Mouse (Mus musculus) limb, embryonic 13.5 days (tissue): ENCODE measurements around the gene Sema3c. TPM values are rescaled to one million over a fixed set of nuclear protein-coding genes. Genes with fewer than 3 reads are reported as not detected.

ENCODE experiments used
- ATAC-seq: fragments of 200-750 bp; cut with Nextera tagmentation; 2 replicates; pipeline ENCODE4 v1.8.0; 2017; ENCODE audit warnings: low read depth, moderate number of reproducible peaks, moderate TSS enrichment; ENCODE audit not compliant: low FRiP score
- H3K27ac ChIP-seq: fragments of 300-500 bp; sonication (generic); 2 replicates; pipeline ENCODE4 v1.5.1; 2015; ENCODE audit warnings: inconsistent platforms, mild to moderate bottlenecking, moderate library complexity
- H3K27me3 ChIP-seq: fragments of 300-500 bp; sonication (generic); 2 replicates; pipeline ENCODE4 v1.6.1; 2015; ENCODE audit warnings: mild to moderate bottlenecking, inconsistent platforms
- H3K36me3 ChIP-seq: fragments of 300-500 bp; sonication (generic); 2 replicates; pipeline ENCODE4 v1.6.1; 2015; ENCODE audit warnings: inconsistent platforms, mild to moderate bottlenecking, moderate library complexity
- H3K4me1 ChIP-seq: fragments of 300-500 bp; sonication (generic); 2 replicates; pipeline ENCODE4 v1.6.1; 2015; ENCODE audit warnings: inconsistent platforms
- H3K4me2 ChIP-seq: fragments of 300-500 bp; sonication (generic); replicated peaks from 2 replicates; pipeline ENCODE4 v1.6.1; 2015; ENCODE audit warnings: inconsistent platforms, mild to moderate bottlenecking, moderate library complexity
- H3K4me3 ChIP-seq: fragments of 300-500 bp; sonication (generic); 2 replicates; pipeline ENCODE4 v1.5.1; 2015; ENCODE audit warnings: moderate library complexity, mild to moderate bottlenecking, inconsistent platforms
- H3K9ac ChIP-seq: fragments of 300-500 bp; sonication (generic); 2 replicates; pipeline ENCODE4 v1.6.1; 2015; ENCODE audit warnings: mild to moderate bottlenecking, inconsistent platforms
- H3K9me3 ChIP-seq: fragments of 300-500 bp; sonication (generic); 2 replicates; pipeline ENCODE4 v1.6.1; 2016; ENCODE audit warnings: inconsistent platforms
- WGBS: fragments of 180-500 bp; shearing (Covaris S2); methylation state at CpG from one replicate; pipeline ENCODE4 v1.1.7; 2015; 5-methylcytosine and 5-hydroxymethylcytosine counted together
- polyA plus RNA-seq: library from polyadenylated mRNA; unstranded; fragments of >200 nt; fragmentation: Nextera tagmentation; extraction: Ambion mirVana; gene quantifications from 2 replicates; pipeline ENCODE4 v1.2.1, GENCODE M21; 2015

The Sema3c gene
- polyA plus RNA-seq, 1 experiment from 2014 or later, result 59.3 TPM

DNA sequence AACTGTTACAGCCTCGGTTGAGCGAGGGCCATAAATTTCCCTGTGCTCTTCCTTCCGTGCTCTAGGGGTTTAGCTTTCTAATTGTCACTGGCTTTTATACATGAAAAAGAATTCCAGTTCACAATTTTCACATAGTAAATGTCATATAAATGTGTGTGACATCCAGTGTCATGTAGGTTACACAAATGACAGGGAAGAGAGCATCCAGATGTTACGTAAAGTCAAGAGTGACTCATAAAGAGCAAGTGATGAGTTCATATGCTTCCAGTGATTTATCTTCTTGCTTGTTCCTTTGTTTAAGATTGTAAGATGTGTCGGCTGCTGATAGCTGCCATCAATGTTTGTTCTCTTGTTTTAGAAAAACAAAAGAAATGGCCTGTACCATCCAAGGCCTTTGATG, 154.0 kb downstream of the Sema3c start:
- Histone ChIP-seq H3K36me3 (peaks cover 26% of the 10 kb centered on the region), H3K9me3 (0 out of 2 replicates have a peak, but pooled peaks cover 3% of the 10 kb centered on the region), H3K27me3 (no peaks in the 10 kb centered on the region), H3K4me2 (no peak overlapping the region), H3K4me3 (no peak overlapping the region), H3K9ac (no peak overlapping the region), H3K4me1 (no peaks in the 10 kb centered on the region), H3K27ac (no peak overlapping the region)
- ATAC-seq, result no peak
- WGBS, result 50% methylated on average over 5 of the region's 5 CpGs

GRCm38 (mm10) chr5:17739805-17740204, 165.7 kb downstream of the Sema3c start:
- 23% methylated on average over 3 of the region's 3 CpGs for WGBS
- peak; percentile 84 for ATAC-seq

DNA sequence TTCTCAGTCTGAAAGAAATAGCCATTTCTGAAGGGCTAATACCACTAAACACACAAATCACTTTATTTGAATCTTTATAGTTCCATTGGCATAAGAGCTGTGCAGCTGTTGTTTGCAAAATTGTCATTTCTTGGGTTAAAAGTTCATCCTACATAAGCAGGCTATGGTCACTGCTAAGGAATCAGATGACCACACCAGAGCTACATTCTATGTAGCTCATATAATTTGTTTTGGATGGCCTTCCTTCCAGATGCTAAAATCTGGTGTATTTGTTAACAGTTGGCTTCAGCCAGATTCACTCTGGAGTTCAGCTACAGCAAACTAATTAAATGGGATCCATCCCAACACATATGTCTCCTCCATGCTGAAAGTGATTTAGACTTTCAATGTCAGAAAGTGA, 172.4 kb downstream of the Sema3c start:
- H3K27ac ChIP-seq, result no peak overlapping the region
- no peaks in the 10 kb centered on the region for H3K36me3 ChIP-seq
- H3K27me3 ChIP-seq, result no peaks in the 10 kb centered on the region
- no peak overlapping the region for H3K4me2 ChIP-seq
- H3K4me3 ChIP-seq, result no peak overlapping the region
- no peaks in the 10 kb centered on the region for H3K9me3 ChIP-seq
- peak; percentile 42; the same call in 1 of the 2 replicates for ATAC-seq
- H3K4me1 ChIP-seq, result peaks cover 3% of the 10 kb centered on the region; the same call in 1 of the 2 replicates
- no peak overlapping the region for H3K9ac ChIP-seq

More at GRCm38 (mm10) chr5:17739805-17740204, 165.7 kb downstream of the Sema3c start:
- H3K4me3 ChIP-seq, result no peak overlapping the region
- H3K4me1 ChIP-seq, result peaks cover 7% of the 10 kb centered on the region; the same call in 1 of the 2 replicates
- no peaks in the 10 kb centered on the region for H3K27me3 ChIP-seq
- no peak overlapping the region for H3K9ac ChIP-seq
- H3K36me3 ChIP-seq, result no peaks in the 10 kb centered on the region
- 0 out of 2 replicates have a peak overlapping the region, but pooled peaks have one; percentile 55 for H3K27ac ChIP-seq
- no peaks in the 10 kb centered on the region for H3K9me3 ChIP-seq
- no peak overlapping the region for H3K4me2 ChIP-seq

GRCm38 (mm10) chr5:17747143-17747542, 173.1 kb downstream of the Sema3c start:
- 30% methylated on average over 5 of the region's 5 CpGs for WGBS
- H3K36me3 ChIP-seq, result no peaks in the 10 kb centered on the region
- H3K27ac ChIP-seq, result no peak overlapping the region
- ATAC-seq, result peak; percentile 52
- H3K4me3 ChIP-seq, result no peak overlapping the region
- no peak overlapping the region for H3K4me2 ChIP-seq
- no peaks in the 10 kb centered on the region for H3K27me3 ChIP-seq
- H3K9me3 ChIP-seq, result no peaks in the 10 kb centered on the region
- H3K4me1 ChIP-seq, result peaks cover 3% of the 10 kb centered on the region; the same call in 1 of the 2 replicates
- no peak overlapping the region for H3K9ac ChIP-seq

GRCm38 (mm10) chr5:17748293-17748692, 174.2 kb downstream of the Sema3c start:
- 74% methylated on average over 3 of the region's 3 CpGs for WGBS
- Histone ChIP-seq H3K27me3 (no peaks in the 10 kb centered on the region), H3K9me3 (no peaks in the 10 kb centered on the region), H3K4me3 (no peak overlapping the region), H3K27ac (no peak overlapping the region), H3K9ac (no peak overlapping the region), H3K36me3 (no peaks in the 10 kb centered on the region), H3K4me2 (no peak overlapping the region), H3K4me1 (peaks cover 3% of the 10 kb centered on the region; the same call in 1 of the 2 replicates)
- ATAC-seq, result no peak

- ATAC-seq, result no peak
- WGBS, result 76% methylated on average over 7 of the region's 7 CpGs
These were observed 179.5 kb downstream of the Sema3c start for GRCm38 (mm10) chr5:17753471-17754005.

GRCm38 (mm10) chr5:17766006-17766677, 192.1 kb downstream of the Sema3c start:
- Histone ChIP-seq H3K9ac (no peak overlapping the region), H3K4me3 (no peak overlapping the region), H3K27ac (no peak overlapping the region), H3K4me1 (no peaks in the 10 kb centered on the region), H3K36me3 (no peaks in the 10 kb centered on the region), H3K27me3 (no peaks in the 10 kb centered on the region), H3K9me3 (no peaks in the 10 kb centered on the region), H3K4me2 (no peak overlapping the region)
- 58% methylated on average over 4 of the region's 4 CpGs for WGBS
- ATAC-seq, result 0 out of 2 replicates have a peak, but pooled peaks have one; percentile 32

More at GRCm38 (mm10) chr5:17753471-17754005, 179.5 kb downstream of the Sema3c start:
- no peaks in the 10 kb centered on the region for H3K36me3 ChIP-seq
- no peak overlapping the region for H3K4me3 ChIP-seq
- H3K27me3 ChIP-seq, result no peaks in the 10 kb centered on the region
- no peaks in the 10 kb centered on the region for H3K9me3 ChIP-seq
- H3K27ac ChIP-seq, result no peak overlapping the region
- no peaks in the 10 kb centered on the region for H3K4me1 ChIP-seq
- H3K9ac ChIP-seq, result no peak overlapping the region
- no peak overlapping the region for H3K4me2 ChIP-seq

- Histone ChIP-seq H3K9me3 (no peaks in the 10 kb centered on the region), H3K4me1 (no peaks in the 10 kb centered on the region), H3K9ac (no peak overlapping the region), H3K27me3 (no peaks in the 10 kb centered on the region), H3K4me3 (no peak overlapping the region), H3K27ac (no peak overlapping the region), H3K4me2 (no peak overlapping the region), H3K36me3 (no peaks in the 10 kb centered on the region)
- no peak for ATAC-seq
- 93% methylated on average over 2 of the region's 2 CpGs for WGBS
These were observed 196.2 kb downstream of the Sema3c start for GRCm38 (mm10) chr5:17770328-17770727.

DNA sequence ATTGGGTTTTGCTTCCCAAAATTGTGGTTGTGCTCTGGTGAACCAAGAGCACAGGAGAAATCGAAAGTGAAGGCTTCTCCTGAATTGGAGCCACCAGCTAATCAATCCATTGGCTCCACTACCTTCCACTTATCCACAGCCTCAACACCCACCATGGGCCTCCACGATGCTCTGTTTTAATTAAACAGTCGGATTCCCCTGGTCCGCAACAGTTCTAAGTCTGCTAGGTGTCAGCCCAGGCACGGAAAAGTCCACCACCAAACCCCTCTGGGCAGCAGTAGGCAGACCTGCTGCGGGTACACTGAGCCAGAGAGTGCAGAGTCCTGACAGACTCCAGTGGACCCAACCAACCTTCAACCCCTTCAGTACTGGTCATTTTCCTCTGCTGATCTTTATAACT, 202.5 kb downstream of the Sema3c start:
- Histone ChIP-seq H3K9me3 (no peaks in the 10 kb centered on the region), H3K9ac (no peak overlapping the region), H3K27me3 (no peaks in the 10 kb centered on the region), H3K4me2 (no peak overlapping the region), H3K36me3 (no peaks in the 10 kb centered on the region), H3K4me1 (no peaks in the 10 kb centered on the region), H3K4me3 (no peak overlapping the region), H3K27ac (no peak overlapping the region)
- no peak for ATAC-seq
- WGBS, result 87% methylated on average over 6 of the region's 6 CpGs

Other genes with a start within 250 kb of the Sema3c start
- not detected in 2 replicates for gene Speer4f2, start 201.1 kb upstream of the Sema3c start, polyA plus RNA-seq
- not detected in 2 replicates for gene Speer4f1, start 98.2 kb upstream of the Sema3c start, polyA plus RNA-seq